9 mouse cellular contexts compared by ENCODE assay signal in genomic region chr4:63402558-63402957, GRCm38 (mm10). TPM values are rescaled to one million over a fixed set of nuclear protein-coding genes. Genes with fewer than 3 reads are reported as not detected.
A peak's percentile ranks its signal among the peaks of the same experiment; 100 is the strongest.
DNase-seq lines count a peak whose midpoint lies in the region; ATAC-seq and TF ChIP-seq lines count a peak whose summit lies in the region.
"Had no signal": no experiment of that assay in that cellular context is flagged by ENCODE, and none has a peak within 500 bp of the region (broad histone marks: within the 10 kb centered on the region; RNA-seq: fewer than 3 reads in every experiment).

No protein-coding gene starts in this region.

- no peak for TF ChIP-seq POLR2A in bone marrow, adult 2 months (IDR thresholded peaks at IDR 0.05; ENCODE audit: borderline replicate concordance, control insufficient read depth, low read depth, low read length)

- no peaks in the 10 kb centered on the region for H3K9me3 ChIP-seq in heart, embryonic 12.5 days (replicated peaks)
- no peaks in the 10 kb centered on the region for H3K9me3 ChIP-seq in hindbrain, postnatal 0 days (ENCODE audit: low read length)

- peak overlapping the region; percentile 63 for H3K9ac ChIP-seq in heart, embryonic 12.5 days
- no peak overlapping the region for H3K9ac ChIP-seq in hindbrain, postnatal 0 days (replicated peaks; ENCODE audit: low read length)

- intact Hi-C loops in heart, postnatal 10 days (cut with DNase I), result no loop called here

- 44% methylated on average over 6 of the region's 6 CpGs for WGBS in heart, embryonic 12.5 days
- 2% methylated on average over 6 of the region's 6 CpGs for WGBS in bone marrow, adult 2 months
- 63% methylated on average over 6 of the region's 6 CpGs for WGBS in hindbrain, postnatal 0 days
- 0% methylated on average over 6 of the region's 6 CpGs for WGBS in macrophage (ENCODE audit: missing documents)

- peaks cover 38% of the 10 kb centered on the region for H3K79me2 ChIP-seq in macrophage (ENCODE audit: inconsistent target)

- peak overlapping the region; percentile 61 for H3K4me2 ChIP-seq in heart, embryonic 12.5 days
- H3K4me2 ChIP-seq in hindbrain, postnatal 0 days (ENCODE audit: low read depth, low read length), result peak overlapping the region; percentile 39

- peaks cover 71% of the 10 kb centered on the region for H3K4me1 ChIP-seq in heart, embryonic 12.5 days (replicated peaks)
- H3K4me1 ChIP-seq in bone marrow, adult 2 months (ENCODE audit: control insufficient read depth, insufficient read depth, low read length), result peaks cover 21% of the 10 kb centered on the region
- H3K4me1 ChIP-seq in hindbrain, postnatal 0 days (ENCODE audit: insufficient read depth, low read length), result peaks cover 25% of the 10 kb centered on the region

- H3K4me3 ChIP-seq in heart, embryonic 12.5 days, result peak overlapping the region; percentile 38
- peak overlapping the region; percentile 89 for H3K4me3 ChIP-seq in bone marrow, adult 2 months (replicated peaks; ENCODE audit: control insufficient read depth, low read depth, low read length)
- H3K4me3 ChIP-seq in hindbrain, postnatal 0 days (ENCODE audit: low read length), result peak overlapping the region; percentile 9; the same call in 1 of the 2 replicates
- peak overlapping the region; percentile 81 for H3K4me3 ChIP-seq in macrophage (ENCODE audit: inconsistent target)

- no peak for DNase-seq in heart, postnatal 10 days
- DNase-seq in hindbrain, postnatal 0 days (ENCODE audit: low spot score), result no peak
- no peak for DNase-seq in urinary bladder, postnatal 36 days (ENCODE audit: low spot score in 2 of 2)
- no peak for DNase-seq in ovary, postnatal 14 days (ENCODE audit: low spot score)

- no peaks in the 10 kb centered on the region for H3K36me3 ChIP-seq in heart, embryonic 12.5 days
- no peaks in the 10 kb centered on the region for H3K36me3 ChIP-seq in hindbrain, postnatal 0 days (ENCODE audit: insufficient read depth, low read length)
- peaks cover 3% of the 10 kb centered on the region; the same call in 1 of the 2 replicates for H3K36me3 ChIP-seq in macrophage (ENCODE audit: inconsistent target)

- ATAC-seq in heart, embryonic 12.5 days (ENCODE audit: insufficient number of reproducible peaks, low FRiP score), result no peak
- no peak for ATAC-seq in hindbrain, postnatal 0 days
- no peak for ATAC-seq in cerebellum, adult (ENCODE audit: insufficient number of reproducible peaks, low FRiP score, low TSS enrichment)

- TF ChIP-seq CTCF in bone marrow, adult 2 months (IDR thresholded peaks at IDR 0.05; ENCODE audit: control insufficient read depth, insufficient read depth, low read length), result no peak
- no peak for TF ChIP-seq CTCF in hindbrain, postnatal 0 days (IDR thresholded peaks at IDR 0.05; ENCODE audit: low read depth)

- no peaks in the 10 kb centered on the region for H3K27me3 ChIP-seq in heart, embryonic 12.5 days (replicated peaks)
- no peaks in the 10 kb centered on the region for H3K27me3 ChIP-seq in hindbrain, postnatal 0 days (ENCODE audit: insufficient read depth, low read length)

- peak overlapping the region; percentile 82 for H3K27ac ChIP-seq in heart, embryonic 12.5 days (ENCODE audit: poor library complexity, severe bottlenecking)
- H3K27ac ChIP-seq in bone marrow, adult 2 months (ENCODE audit: control insufficient read depth, insufficient read depth, low read depth, low read length, poor library complexity), result peak overlapping the region; percentile 97
- H3K27ac ChIP-seq in hindbrain, postnatal 0 days, result peak overlapping the region; percentile 76
- peak overlapping the region; percentile 98 for H3K27ac ChIP-seq in macrophage

RNA-seq across cellular contexts. Expression of gene Akna, which starts 0.6 kb away (rescaled TPM):
- polyA plus RNA-seq in heart, embryonic 12.5 days (2016; fragmentation: Nextera tagmentation; extraction: Ambion mirVana), result 3.0 and 3.3 TPM in 2 replicates
- total RNA-seq in heart, postnatal 10 days (2021), result 1 to 10 TPM; 5.4 to 6.1 TPM
- polyA plus RNA-seq in bone marrow, adult 2 months (2011; ENCODE audit: insufficient read depth, insufficient read length, low replicate concordance, missing spikeins), result 34.5 and 61.0 TPM in 2 replicates
- total RNA-seq in hindbrain, postnatal 0 days (2014; rRNA removed), result 7.2 and 8.1 TPM in 2 replicates
- 2.7 and 3.2 TPM in 2 replicates for polyA plus RNA-seq in hindbrain, postnatal 0 days (2015; fragmentation: Nextera tagmentation; extraction: Ambion mirVana)
- total RNA-seq in macrophage (2018; cell fraction: chromatin; rRNA removed), result 100 to 1,000 TPM; 108 to 877 (median 288) TPM
- 100 to 1,000 TPM in 4 of 26 experiments, 10 to 100 TPM in 22; 26.5 to 181 (median 58.8) TPM for total RNA-seq in macrophage (2018; cell fraction: cytosol; rRNA removed)
- total RNA-seq in macrophage (2018; cell fraction: nucleus; rRNA removed), result 100 to 1,000 TPM in 23 of 26 experiments, 10 to 100 TPM in 3; 76.0 to 478 (median 187) TPM
- 14.8 to 23.1 TPM (median 20.8 TPM) in 3 replicates for polyA plus RNA-seq in macrophage (2018)

RNA-seq across cellular contexts. Expression of gene Orm2, which starts 40.3 kb away (rescaled TPM):
- polyA plus RNA-seq in heart, embryonic 12.5 days (2016; fragmentation: Nextera tagmentation; extraction: Ambion mirVana), result not detected in 2 replicates
- not detected for total RNA-seq in heart, postnatal 10 days (2021)
- not detected in 2 replicates for polyA plus RNA-seq in bone marrow, adult 2 months (2011; ENCODE audit: insufficient read depth, insufficient read length, low replicate concordance, missing spikeins)
- total RNA-seq in hindbrain, postnatal 0 days (2014; rRNA removed), result not detected in 2 replicates
- not detected in 2 replicates for polyA plus RNA-seq in hindbrain, postnatal 0 days (2015; fragmentation: Nextera tagmentation; extraction: Ambion mirVana)
- not detected for total RNA-seq in macrophage (2018; cell fraction: chromatin; rRNA removed)
- under 1 TPM in 2 of 26 experiments, not detected in 24; 0.17 to 0.19 TPM for total RNA-seq in macrophage (2018; cell fraction: cytosol; rRNA removed)
- total RNA-seq in macrophage (2018; cell fraction: nucleus; rRNA removed), result not detected
- not detected in 3 replicates for polyA plus RNA-seq in macrophage (2018)
- total RNA-seq: gastrocnemius, postnatal 4 days had no signal

RNA-seq across cellular contexts. Expression of gene Orm3, which starts 46.6 kb away (rescaled TPM):
- polyA plus RNA-seq in heart, embryonic 12.5 days (2016; fragmentation: Nextera tagmentation; extraction: Ambion mirVana), result not detected in 2 replicates
- total RNA-seq in heart, postnatal 10 days (2021), result under 1 TPM in 1 of 2 experiments, not detected in 1; 0.60 TPM
- polyA plus RNA-seq in bone marrow, adult 2 months (2011; ENCODE audit: insufficient read depth, insufficient read length, low replicate concordance, missing spikeins), result not detected in 2 replicates
- total RNA-seq in hindbrain, postnatal 0 days (2014; rRNA removed), result not detected in 2 replicates
- not detected in 2 replicates for polyA plus RNA-seq in hindbrain, postnatal 0 days (2015; fragmentation: Nextera tagmentation; extraction: Ambion mirVana)
- total RNA-seq in macrophage (2018; cell fraction: chromatin; rRNA removed), result 1 to 10 TPM in 3 of 26 experiments, not detected in 23; 1.4 to 2.0 (median 1.5) TPM
- total RNA-seq in macrophage (2018; cell fraction: cytosol; rRNA removed), result under 1 TPM in 1 of 26 experiments, not detected in 25; 0.10 TPM
- total RNA-seq in macrophage (2018; cell fraction: nucleus; rRNA removed), result 1 to 10 TPM in 3 of 26 experiments, under 1 TPM in 1, not detected in 22; 0.81 to 2.7 (median 1.6) TPM
- polyA plus RNA-seq in macrophage (2018), result not detected in 3 replicates
- total RNA-seq: gastrocnemius, postnatal 4 days had no signal

RNA-seq across cellular contexts. Expression of gene Orm1, which starts 58.2 kb away (rescaled TPM):
- not detected in 2 replicates for polyA plus RNA-seq in heart, embryonic 12.5 days (2016; fragmentation: Nextera tagmentation; extraction: Ambion mirVana)
- under 1 TPM in 1 of 2 experiments, not detected in 1; 0.35 TPM for total RNA-seq in heart, postnatal 10 days (2021)
- polyA plus RNA-seq in bone marrow, adult 2 months (2011; ENCODE audit: insufficient read depth, insufficient read length, low replicate concordance, missing spikeins), result 13.2 and 43.2 TPM in 2 replicates
- not detected in 2 replicates for total RNA-seq in hindbrain, postnatal 0 days (2014; rRNA removed)
- not detected in 2 replicates for polyA plus RNA-seq in hindbrain, postnatal 0 days (2015; fragmentation: Nextera tagmentation; extraction: Ambion mirVana)
- not detected for total RNA-seq in macrophage (2018; cell fraction: chromatin; rRNA removed)
- 1 to 10 TPM in 4 of 26 experiments, under 1 TPM in 13, not detected in 9; 0.22 to 1.7 (median 0.66) TPM for total RNA-seq in macrophage (2018; cell fraction: cytosol; rRNA removed)
- total RNA-seq in macrophage (2018; cell fraction: nucleus; rRNA removed), result 1 to 10 TPM in 4 of 26 experiments, not detected in 22; 1.2 to 2.1 (median 1.6) TPM
- 0.36 to 0.41 TPM in 2 of 3 replicates, not detected in the other for polyA plus RNA-seq in macrophage (2018)

Comparison
In these comparisons a context has a peak if more than half of its experiments do, and no peak if none do; other contexts are left out.
1. H3K4me3 ChIP-seq: peak in every context shown above with its lines; median percentile 89 in bone marrow, adult 2 months; 81 in macrophage; 38 in heart, embryonic 12.5 days; 9 in hindbrain, postnatal 0 days.